Mouse (Mus musculus) neural tube, embryonic 10.5 days (tissue): ENCODE results near the gene Pusl1.

Experiments
- DNase-seq: peaks from one replicate; pipeline ENCODE4 v3.0.0-alpha.2; 2017; ENCODE audit warnings: low spot score; ENCODE audit errors: extremely low spot score

The Pusl1 gene

DNA sequence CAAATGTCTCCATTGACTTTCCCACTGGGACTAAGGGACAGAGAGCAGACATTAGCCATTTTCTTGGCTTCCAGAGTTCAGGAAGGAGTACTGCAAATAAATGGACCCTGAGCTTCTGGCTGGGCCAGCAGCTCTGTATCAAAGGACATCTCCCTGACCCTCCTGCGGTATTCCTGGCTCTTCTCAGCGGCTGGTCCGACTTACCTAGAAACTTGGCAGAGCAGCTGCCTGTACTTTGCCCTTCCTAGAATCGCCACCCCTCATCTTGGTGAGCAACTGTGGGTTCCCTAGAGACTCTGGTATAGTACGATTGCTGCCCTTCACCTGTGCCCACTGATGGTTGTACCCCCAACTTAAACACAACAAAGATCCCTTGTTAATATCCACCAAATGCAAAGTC, 48.4 kb downstream of the Pusl1 start:
- no peak for DNase-seq

DNA sequence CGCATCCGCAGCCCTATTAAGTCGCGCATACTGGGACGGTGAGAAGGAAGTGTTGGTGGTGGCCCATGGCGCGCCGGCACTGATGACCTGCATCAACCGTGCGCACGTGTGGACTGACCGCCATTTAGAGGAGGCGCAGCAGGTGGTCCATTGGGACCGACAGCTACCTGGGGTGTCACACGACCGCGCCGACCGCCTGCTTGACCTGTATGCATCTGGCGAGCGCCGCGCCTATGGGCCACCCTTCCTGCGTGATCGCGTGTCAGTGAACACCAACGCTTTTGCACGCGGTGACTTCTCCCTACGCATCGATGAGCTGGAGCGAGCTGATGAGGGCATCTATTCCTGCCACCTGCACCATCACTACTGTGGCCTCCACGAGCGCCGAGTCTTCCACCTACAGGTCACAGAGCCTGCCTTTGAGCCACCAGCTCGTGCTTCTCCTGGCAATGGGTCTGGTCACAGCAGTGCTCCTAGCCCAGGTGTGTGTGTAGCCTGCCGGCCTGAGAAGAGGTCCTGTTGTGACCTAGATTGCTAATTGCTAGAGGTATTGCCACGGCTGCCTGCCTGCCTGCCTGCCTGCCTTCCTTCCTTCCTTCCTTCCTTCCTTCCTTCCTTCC, 49.8 kb downstream of the Pusl1 start:
- DNase-seq, result no peak

DNA sequence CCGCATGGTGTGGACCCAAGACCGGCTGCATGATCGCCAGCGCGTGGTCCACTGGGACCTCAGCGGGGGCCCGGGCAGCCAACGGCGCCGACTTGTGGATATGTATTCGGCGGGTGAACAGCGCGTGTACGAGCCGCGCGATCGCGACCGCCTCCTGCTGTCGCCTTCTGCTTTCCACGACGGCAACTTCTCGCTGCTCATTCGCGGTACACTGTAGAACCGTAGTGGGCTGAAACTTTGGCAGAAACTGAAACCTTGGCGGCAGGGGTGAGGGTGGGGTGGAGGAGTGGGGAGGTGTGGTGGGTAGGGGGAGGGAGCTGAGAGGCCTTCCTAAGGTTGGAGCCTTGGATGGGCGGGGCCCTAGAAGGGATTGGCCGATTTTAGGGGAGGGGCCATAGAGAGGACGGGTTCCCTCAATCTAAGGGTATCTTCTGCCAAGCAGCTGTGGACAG, 50.6 kb downstream of the Pusl1 start:
- DNase-seq, result peak; percentile 58

DNA sequence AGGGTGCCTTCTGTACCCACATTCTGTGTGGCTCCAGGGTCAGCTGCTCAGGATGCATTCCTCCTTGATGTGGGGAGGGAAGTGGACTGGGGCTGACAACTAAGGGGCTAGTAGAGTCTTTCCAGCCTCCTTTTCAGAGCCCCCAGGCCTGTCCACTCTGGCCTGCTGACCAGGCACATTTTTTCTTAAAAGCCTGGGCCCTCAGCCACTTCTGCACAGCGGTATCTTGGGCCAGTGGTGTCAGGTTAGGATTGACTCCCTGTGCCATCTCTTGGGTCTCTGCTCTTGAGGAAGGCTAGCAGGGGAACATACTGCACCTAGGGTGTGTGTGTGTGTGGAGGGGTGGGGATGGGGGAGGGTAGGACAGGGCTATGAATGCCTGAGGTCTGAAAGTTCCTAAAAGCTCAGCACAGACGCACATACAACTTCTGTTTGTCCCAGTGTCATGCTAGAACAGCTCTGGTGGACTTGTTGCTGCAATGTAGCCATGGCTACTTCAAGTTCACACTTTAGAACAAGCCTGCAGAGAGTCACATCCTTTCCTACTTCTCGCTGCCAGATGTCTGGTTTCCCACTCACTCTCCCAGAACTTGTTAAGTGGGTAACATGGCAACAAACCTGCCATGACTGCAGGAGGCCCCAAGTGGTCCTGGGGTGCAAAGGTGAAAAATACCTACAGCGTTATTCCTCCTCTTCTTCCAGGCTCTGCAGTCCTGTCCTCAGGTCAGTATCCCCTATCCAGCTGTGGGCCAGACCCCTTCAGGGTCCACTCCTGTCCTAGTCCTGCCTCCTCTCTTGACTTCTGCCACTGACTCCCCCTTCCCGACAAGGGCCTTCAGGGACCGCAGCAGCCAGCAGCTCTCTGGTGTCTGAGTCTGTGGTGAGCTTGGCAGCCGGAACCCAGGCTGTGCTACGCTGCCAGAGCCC, 51.2 kb downstream of the Pusl1 start:
- peak; percentile 36 for DNase-seq

DNA sequence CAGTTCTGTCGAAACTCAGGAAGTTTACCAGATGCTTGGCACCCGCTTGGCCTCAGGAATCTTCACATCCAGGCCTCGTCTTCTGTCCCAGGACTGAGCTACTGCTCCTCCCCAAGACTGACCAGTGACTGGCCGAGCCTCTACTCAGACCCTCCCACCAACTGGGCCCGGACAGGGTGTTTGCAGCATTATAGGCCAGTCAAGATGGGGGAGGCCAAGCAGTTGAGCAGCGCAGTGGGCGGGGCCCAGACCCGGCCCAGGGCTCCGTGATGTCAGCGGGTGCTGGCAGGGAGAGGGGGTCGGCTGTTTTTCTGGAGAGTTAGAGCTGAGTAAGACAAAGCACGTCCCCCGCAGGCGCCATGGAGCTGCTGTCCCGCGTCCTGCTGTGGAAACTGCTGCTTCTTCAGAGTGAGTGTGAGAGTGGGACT, 52.1 kb downstream of the Pusl1 start, which contains the start of gene Mxra8:
Gene Mxra8, plus strand, starts transcription at position 198 of the 428 bp plus-strand sequence.
- peak; percentile 81 for DNase-seq

DNA sequence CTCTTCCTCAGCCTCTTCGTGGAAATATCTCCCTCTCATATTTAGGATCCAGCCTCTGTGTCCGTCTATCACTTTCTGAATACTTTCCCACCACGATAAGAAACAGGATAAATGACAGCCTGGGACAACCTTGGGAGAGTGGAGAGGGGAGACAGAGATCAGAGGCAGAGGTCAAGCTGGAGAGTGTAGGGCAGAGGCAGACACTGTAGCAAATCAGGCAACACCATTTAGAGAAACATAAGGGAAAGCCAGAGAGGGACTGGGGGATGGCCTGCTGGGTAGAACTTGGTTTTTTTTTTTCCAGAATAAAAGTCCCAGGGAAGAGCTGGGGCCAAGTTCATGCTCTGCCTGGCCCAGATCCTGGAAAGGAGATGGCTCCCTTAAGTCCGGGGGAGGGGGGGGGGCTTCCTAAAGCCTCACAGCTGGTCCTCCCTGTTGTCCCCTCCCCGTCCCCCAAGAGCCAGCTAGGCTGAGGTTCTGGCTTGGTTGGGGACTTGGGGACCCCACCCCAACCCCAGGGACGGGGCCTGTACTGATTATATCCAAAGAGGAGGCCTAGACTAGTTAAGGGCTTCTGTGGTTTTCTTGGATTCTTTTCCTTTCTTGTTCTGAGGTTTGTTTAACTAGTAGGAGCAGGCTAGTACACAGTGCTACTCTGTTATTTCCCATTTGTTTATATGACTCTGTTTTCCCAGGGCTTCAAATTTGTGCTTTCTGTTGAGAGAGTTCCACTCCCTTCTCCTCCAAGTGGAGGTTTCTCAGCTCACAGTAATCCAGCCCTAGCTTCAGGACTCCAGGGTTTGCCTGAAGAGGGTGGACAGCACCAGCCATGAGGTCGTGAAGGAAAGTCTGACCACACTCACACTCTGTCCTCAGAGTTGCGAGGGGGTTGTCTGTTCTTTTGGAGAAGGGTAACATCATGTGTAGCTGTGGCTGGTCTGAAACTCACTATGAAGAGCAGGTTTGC, 53.1 kb downstream of the Pusl1 start:
- DNase-seq, result no peak
